Mouse (Mus musculus) bone marrow macrophage, adult 2 months (primary cell): ENCODE measurements around the gene Eif4g3. TPM values are rescaled to one million over a fixed set of nuclear protein-coding genes. Genes with fewer than 3 reads are reported as not detected.
A peak's percentile ranks its signal among the peaks of the same experiment; 100 is the strongest.
"Not testable (repeated sequence)": the region's sequence is repeated elsewhere in the genome, so short reads cannot be mapped to it uniquely, and the experiment has no call there.

Experiments
- H3K27ac ChIP-seq: 2 replicates; pipeline ENCODE4 v1.5.1; 2012; ENCODE audit warnings: low read depth, low read length; ENCODE audit not compliant: insufficient read depth
- H3K4me1 ChIP-seq: 2 replicates; pipeline ENCODE4 v1.6.1; 2012; ENCODE audit warnings: low read length; ENCODE audit not compliant: control insufficient read depth, insufficient read depth
- H3K4me3 ChIP-seq: 2 replicates; pipeline ENCODE4 v1.5.1; 2012; ENCODE audit warnings: mild to moderate bottlenecking, low read length, moderate library complexity; ENCODE audit not compliant: insufficient read depth
- CTCF ChIP-seq: IDR thresholded peaks from 2 replicates; pipeline ENCODE4 v1.5.1; 2012; ENCODE audit warnings: low read depth, mild to moderate bottlenecking, low read length, moderate library complexity
- POLR2A ChIP-seq: IDR thresholded peaks from 2 replicates; pipeline ENCODE4 v1.6.1; 2012; ENCODE audit warnings: mild to moderate bottlenecking, low read depth, low read length, borderline replicate concordance
- polyA plus RNA-seq: library from polyadenylated mRNA; stranded (reverse); fragments of >200 nt; gene quantifications from 2 replicates; pipeline ENCODE4 v1.2.4, GENCODE M21; 2012; ENCODE audit not compliant: missing spikeins, insufficient read depth, insufficient read length

Eif4g3 gene
- polyA plus RNA-seq, 1 experiment, result 74.3 TPM

DNA sequence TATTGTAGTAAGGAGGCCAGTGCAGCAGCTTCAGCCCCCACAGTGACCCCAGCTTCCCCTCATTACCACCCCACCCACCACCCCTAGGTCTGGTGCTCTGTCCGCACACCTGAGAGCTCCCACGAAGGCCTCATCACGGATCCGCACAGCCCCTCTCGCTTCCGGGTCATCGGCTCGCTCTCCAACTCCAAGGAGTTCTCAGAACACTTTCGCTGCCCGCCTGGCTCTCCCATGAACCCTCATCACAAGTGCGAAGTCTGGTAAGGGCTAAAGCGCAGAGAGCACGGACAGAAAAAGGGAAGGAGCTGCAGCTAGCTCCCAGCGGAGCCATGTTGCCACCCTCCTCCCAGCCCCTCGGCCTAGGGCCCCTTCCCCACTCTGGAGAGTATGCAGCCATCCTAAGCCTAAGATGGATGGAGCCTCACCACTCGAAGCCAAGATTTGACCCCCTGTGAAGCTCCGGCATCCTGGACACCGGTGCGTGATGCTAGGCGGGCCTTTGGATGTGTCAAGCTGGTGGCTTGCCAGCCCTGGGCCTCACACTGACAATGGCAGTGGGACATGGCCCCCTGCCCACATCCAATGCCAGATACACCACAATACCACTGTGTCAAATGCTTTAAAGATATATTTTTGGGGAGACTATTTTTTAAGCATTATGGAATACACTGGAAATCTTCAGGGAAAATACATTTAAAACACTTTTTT, 30.0 kb upstream of the Eif4g3 start:
- TF ChIP-seq POLR2A (no peak), CTCF (no peak)
- H3K27ac ChIP-seq, result no peak overlapping the region
- H3K4me3 ChIP-seq, result no peak overlapping the region
- no peaks in the 10 kb centered on the region for H3K4me1 ChIP-seq

GRCm38 (mm10) chr4:137963431-137963830, 29.4 kb upstream of the Eif4g3 start:
- Histone ChIP-seq H3K27ac (no peak overlapping the region), H3K4me1 (no peaks in the 10 kb centered on the region), H3K4me3 (no peak overlapping the region)
- TF ChIP-seq CTCF (no peak), POLR2A (no peak)

GRCm38 (mm10) chr4:137963881-137964584, 28.8 kb upstream of the Eif4g3 start:
- Histone ChIP-seq H3K27ac (no peak overlapping the region), H3K4me1 (no peaks in the 10 kb centered on the region), H3K4me3 (no peak overlapping the region)
- TF ChIP-seq POLR2A (no peak), CTCF (peak; percentile 36)

- TF ChIP-seq CTCF (no peak), POLR2A (no peak)
- Histone ChIP-seq H3K27ac (no peak overlapping the region), H3K4me3 (no peak overlapping the region), H3K4me1 (no peaks in the 10 kb centered on the region)
Observed at GRCm38 (mm10) chr4:137964585-137964930, 28.3 kb upstream of the Eif4g3 start.

DNA sequence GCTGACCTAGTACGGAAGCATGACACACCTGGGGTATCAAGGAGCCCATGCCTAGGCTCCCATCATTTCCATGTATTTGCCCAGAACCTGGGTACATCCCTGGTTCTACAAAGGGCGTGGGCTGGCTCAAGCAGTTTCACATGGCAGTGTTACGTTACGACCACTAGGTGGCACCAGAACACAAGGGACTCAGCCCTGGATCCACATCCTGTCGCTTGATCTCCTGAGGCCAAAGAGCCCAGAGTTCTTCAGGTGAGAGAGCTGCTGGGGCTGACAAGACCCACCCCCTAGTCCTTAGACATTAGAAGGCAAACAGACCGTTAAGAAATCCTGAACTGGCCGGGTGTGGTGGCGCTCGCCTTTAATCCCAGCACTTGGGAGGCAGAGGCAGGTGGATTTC, 24.6 kb upstream of the Eif4g3 start:
- Histone ChIP-seq H3K4me1 (no peaks in the 10 kb centered on the region), H3K4me3 (no peak overlapping the region), H3K27ac (no peak overlapping the region)
- TF ChIP-seq CTCF (peak; percentile 91), POLR2A (no peak)

DNA sequence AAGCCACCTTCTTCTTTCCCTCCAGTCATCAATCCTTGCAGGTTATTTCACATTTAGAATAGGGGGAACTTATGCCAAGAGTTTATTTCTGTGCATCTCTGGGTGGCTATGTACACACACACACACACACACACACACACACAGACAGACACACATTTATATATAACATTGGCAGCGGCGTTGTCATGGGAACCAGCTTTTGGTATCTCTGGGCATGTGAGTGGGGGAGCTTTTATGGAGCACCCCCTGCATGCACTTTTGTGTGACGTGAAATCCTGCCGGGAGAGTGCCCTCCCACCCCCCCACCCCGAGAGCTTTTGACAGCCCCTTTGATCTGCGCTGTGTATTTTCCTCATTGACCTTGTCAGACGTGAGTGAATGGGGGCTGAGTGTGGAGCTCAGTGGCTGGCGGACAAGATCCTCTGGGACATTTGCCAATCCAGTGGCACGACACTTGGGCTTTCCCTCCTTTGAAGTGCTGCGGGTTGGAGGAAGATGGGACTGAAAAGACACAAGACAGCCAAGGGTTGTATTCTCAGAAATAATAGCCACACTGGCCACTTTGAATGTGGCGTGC, 22.1 kb upstream of the Eif4g3 start:
- H3K4me1 ChIP-seq, H3K27ac ChIP-seq, H3K4me3 ChIP-seq: not testable (repeated sequence)

DNA sequence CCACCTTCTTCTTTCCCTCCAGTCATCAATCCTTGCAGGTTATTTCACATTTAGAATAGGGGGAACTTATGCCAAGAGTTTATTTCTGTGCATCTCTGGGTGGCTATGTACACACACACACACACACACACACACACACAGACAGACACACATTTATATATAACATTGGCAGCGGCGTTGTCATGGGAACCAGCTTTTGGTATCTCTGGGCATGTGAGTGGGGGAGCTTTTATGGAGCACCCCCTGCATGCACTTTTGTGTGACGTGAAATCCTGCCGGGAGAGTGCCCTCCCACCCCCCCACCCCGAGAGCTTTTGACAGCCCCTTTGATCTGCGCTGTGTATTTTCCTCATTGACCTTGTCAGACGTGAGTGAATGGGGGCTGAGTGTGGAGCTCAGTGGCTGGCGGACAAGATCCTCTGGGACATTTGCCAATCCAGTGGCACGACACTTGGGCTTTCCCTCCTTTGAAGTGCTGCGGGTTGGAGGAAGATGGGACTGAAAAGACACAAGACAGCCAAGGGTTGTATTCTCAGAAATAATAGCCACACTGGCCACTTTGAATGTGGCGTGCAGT, 17.9 kb upstream of the Eif4g3 start:
- not testable (repeated sequence) for H3K4me3 ChIP-seq, H3K4me1 ChIP-seq, H3K27ac ChIP-seq

- not testable (repeated sequence) for H3K4me1 ChIP-seq, H3K4me3 ChIP-seq, H3K27ac ChIP-seq
Observed at GRCm38 (mm10) chr4:137979066-137979644, 13.7 kb upstream of the Eif4g3 start.

DNA sequence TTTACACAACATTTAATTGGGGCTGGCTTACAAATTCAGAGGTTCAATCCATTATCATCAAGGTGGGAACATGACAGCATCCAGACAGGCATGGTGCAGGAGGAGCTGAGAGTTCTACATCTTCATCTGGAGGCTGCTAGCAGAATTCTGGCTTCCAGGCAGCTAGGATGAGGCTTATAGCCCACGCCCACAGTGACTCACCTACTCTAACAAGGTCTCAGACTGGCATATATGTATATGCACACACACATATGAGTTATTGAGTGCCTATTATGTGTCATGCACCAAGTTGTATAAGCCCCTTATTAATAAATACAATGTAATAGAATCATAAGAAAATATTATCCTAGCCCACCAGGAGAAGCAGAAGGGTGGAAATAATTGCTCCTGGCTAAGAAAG, 10.0 kb upstream of the Eif4g3 start:
- TF ChIP-seq CTCF, result no peak
- Histone ChIP-seq H3K27ac (no peak overlapping the region), H3K4me1 (0 out of 2 replicates have a peak, but pooled peaks cover 2% of the 10 kb centered on the region), H3K4me3 (no peak overlapping the region)

DNA sequence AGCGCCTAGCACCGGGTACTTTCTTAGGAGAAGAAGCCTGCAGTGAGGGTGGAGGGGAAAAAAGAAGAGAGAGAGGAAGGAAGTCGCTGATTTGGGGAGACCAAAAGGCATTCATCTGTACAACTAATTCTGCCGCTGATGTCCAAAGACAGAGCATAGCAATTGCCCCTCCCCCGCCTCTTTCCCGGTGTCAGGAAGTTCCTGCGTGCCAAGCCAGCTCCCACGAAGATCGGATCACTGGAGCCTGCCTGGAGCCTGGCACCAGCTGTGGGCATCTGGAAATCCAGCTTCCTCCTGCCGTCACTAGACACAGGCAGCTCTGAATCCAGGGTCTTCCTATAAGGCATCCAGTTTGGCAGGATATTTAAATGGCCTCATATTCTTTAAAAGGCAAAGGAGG, 8.6 kb upstream of the Eif4g3 start:
- H3K27ac ChIP-seq, result no peak overlapping the region
- H3K4me3 ChIP-seq, result no peak overlapping the region
- TF ChIP-seq CTCF (no peak), POLR2A (no peak)
- H3K4me1 ChIP-seq, result 0 out of 2 replicates have a peak, but pooled peaks cover 2% of the 10 kb centered on the region
